Mouse (Mus musculus): ENCODE results near the gene Adcy9. TPM values are rescaled to one million over a fixed set of nuclear protein-coding genes. Genes with fewer than 3 reads are reported as not detected.
A peak's percentile ranks its signal among the peaks of the same experiment; 100 is the strongest.

The Adcy9 gene
- polyA plus RNA-seq, 1 experiment from 2014 or later: 2.7 TPM

GRCm38 (mm10) chr16:4327081-4327480 lies 93.2 kb downstream of the Adcy9 start:
- H3K9me3 ChIP-seq: no peaks in the 10 kb centered on the region
- no peak overlapping the region for H3K27ac ChIP-seq (replicated peaks)
- ATAC-seq (ENCODE audit: low FRiP score, low read depth): no peak
- no peak overlapping the region for H3K4me2 ChIP-seq (replicated peaks)
- H3K4me3 ChIP-seq: no peak overlapping the region
- H3K4me1 ChIP-seq: no peaks in the 10 kb centered on the region; the same call in 1 of the 2 replicates
- H3K36me3 ChIP-seq: no peaks in the 10 kb centered on the region
- no peaks in the 10 kb centered on the region for H3K27me3 ChIP-seq
- no peak overlapping the region for H3K9ac ChIP-seq (replicated peaks)

GRCm38 (mm10) chr16:4325801-4326200 lies 94.5 kb downstream of the Adcy9 start:
- no peaks in the 10 kb centered on the region for H3K36me3 ChIP-seq
- no peak overlapping the region for H3K4me2 ChIP-seq (replicated peaks)
- no peak overlapping the region for H3K4me3 ChIP-seq
- H3K27me3 ChIP-seq: no peaks in the 10 kb centered on the region
- H3K9ac ChIP-seq (replicated peaks): no peak overlapping the region
- no peaks in the 10 kb centered on the region; the same call in 1 of the 2 replicates for H3K4me1 ChIP-seq
- 84% methylated on average over 2 of the region's 2 CpGs for WGBS
- H3K27ac ChIP-seq (replicated peaks): no peak overlapping the region
- ATAC-seq (ENCODE audit: low FRiP score, low read depth): no peak
- H3K9me3 ChIP-seq: no peaks in the 10 kb centered on the region

- no peaks in the 10 kb centered on the region; the same call in 1 of the 2 replicates for H3K4me1 ChIP-seq
- no peak for ATAC-seq (ENCODE audit: low FRiP score, low read depth)
Observed at GRCm38 (mm10) chr16:4324967-4325366, 95.3 kb downstream of the Adcy9 start.

GRCm38 (mm10) chr16:4320856-4321255 lies 99.4 kb downstream of the Adcy9 start:
- Histone ChIP-seq H3K36me3 (no peaks in the 10 kb centered on the region), H3K4me3 (no peak overlapping the region), H3K9me3 (no peaks in the 10 kb centered on the region), H3K4me1 (no peaks in the 10 kb centered on the region), H3K27me3 (no peaks in the 10 kb centered on the region), H3K4me2 (replicated peaks) (no peak overlapping the region), H3K27ac (replicated peaks) (no peak overlapping the region), H3K9ac (replicated peaks) (no peak overlapping the region)
- WGBS: 75% methylated on average over 3 of the region's 3 CpGs
- ATAC-seq (ENCODE audit: low FRiP score, low read depth): no peak

More at GRCm38 (mm10) chr16:4324967-4325366, 95.3 kb downstream of the Adcy9 start:
- no peak overlapping the region for H3K9ac ChIP-seq (replicated peaks)
- no peaks in the 10 kb centered on the region for H3K36me3 ChIP-seq
- H3K4me3 ChIP-seq: no peak overlapping the region
- H3K4me2 ChIP-seq (replicated peaks): no peak overlapping the region
- no peak overlapping the region for H3K27ac ChIP-seq (replicated peaks)
- no peaks in the 10 kb centered on the region for H3K9me3 ChIP-seq
- H3K27me3 ChIP-seq: no peaks in the 10 kb centered on the region

- Histone ChIP-seq H3K4me3 (no peak overlapping the region), H3K36me3 (no peaks in the 10 kb centered on the region), H3K9ac (replicated peaks) (no peak overlapping the region), H3K9me3 (no peaks in the 10 kb centered on the region), H3K4me1 (no peaks in the 10 kb centered on the region), H3K27me3 (no peaks in the 10 kb centered on the region), H3K4me2 (replicated peaks) (no peak overlapping the region), H3K27ac (replicated peaks) (no peak overlapping the region)
- WGBS: 71% methylated on average over 6 of the region's 6 CpGs
- ATAC-seq (ENCODE audit: low FRiP score, low read depth): no peak
Observed at GRCm38 (mm10) chr16:4318001-4318526, 102.2 kb downstream of the Adcy9 start.

- no peaks in the 10 kb centered on the region for H3K36me3 ChIP-seq
- H3K9ac ChIP-seq (replicated peaks): no peak overlapping the region
- H3K9me3 ChIP-seq: no peaks in the 10 kb centered on the region
- 37% methylated on average over 3 of the region's 3 CpGs for WGBS
- H3K4me3 ChIP-seq: no peak overlapping the region
- peak; percentile 47; the same call in 1 of the 2 replicates for ATAC-seq (ENCODE audit: low FRiP score, low read depth)
- H3K4me2 ChIP-seq (replicated peaks): no peak overlapping the region
- no peaks in the 10 kb centered on the region for H3K27me3 ChIP-seq
- H3K4me1 ChIP-seq: no peaks in the 10 kb centered on the region
- no peak overlapping the region for H3K27ac ChIP-seq (replicated peaks)
Observed at GRCm38 (mm10) chr16:4316094-4316474, 104.2 kb downstream of the Adcy9 start.

- peak; percentile 9; the same call in 1 of the 2 replicates for ATAC-seq (ENCODE audit: low FRiP score, low read depth)
- no peak overlapping the region for H3K27ac ChIP-seq (replicated peaks)
- no peaks in the 10 kb centered on the region for H3K27me3 ChIP-seq
- WGBS: 80% methylated on average over 2 of the region's 2 CpGs
- no peaks in the 10 kb centered on the region for H3K4me1 ChIP-seq
- H3K4me2 ChIP-seq (replicated peaks): no peak overlapping the region
- no peak overlapping the region for H3K9ac ChIP-seq (replicated peaks)
- H3K36me3 ChIP-seq: no peaks in the 10 kb centered on the region
- no peak overlapping the region for H3K4me3 ChIP-seq
- no peaks in the 10 kb centered on the region for H3K9me3 ChIP-seq
Observed at GRCm38 (mm10) chr16:4315352-4316093, 104.8 kb downstream of the Adcy9 start.

GRCm38 (mm10) chr16:4314891-4315290 lies 105.4 kb downstream of the Adcy9 start:
- H3K4me2 ChIP-seq (replicated peaks): no peak overlapping the region
- no peaks in the 10 kb centered on the region for H3K9me3 ChIP-seq
- no peak for ATAC-seq (ENCODE audit: low FRiP score, low read depth)
- no peaks in the 10 kb centered on the region for H3K36me3 ChIP-seq
- H3K9ac ChIP-seq (replicated peaks): no peak overlapping the region
- H3K27ac ChIP-seq (replicated peaks): no peak overlapping the region
- H3K27me3 ChIP-seq: no peaks in the 10 kb centered on the region
- no peak overlapping the region for H3K4me3 ChIP-seq
- 86% methylated on average over 4 of the region's 4 CpGs for WGBS
- no peaks in the 10 kb centered on the region for H3K4me1 ChIP-seq

GRCm38 (mm10) chr16:4312018-4312417 lies 108.3 kb downstream of the Adcy9 start:
- ATAC-seq (ENCODE audit: low FRiP score, low read depth): no peak
- no peak overlapping the region for H3K9ac ChIP-seq (replicated peaks)
- H3K36me3 ChIP-seq: no peaks in the 10 kb centered on the region
- no peaks in the 10 kb centered on the region for H3K27me3 ChIP-seq
- 60% methylated on average over 2 of the region's 2 CpGs for WGBS
- H3K4me1 ChIP-seq: no peaks in the 10 kb centered on the region
- H3K4me3 ChIP-seq: no peak overlapping the region
- H3K9me3 ChIP-seq: no peaks in the 10 kb centered on the region
- H3K4me2 ChIP-seq (replicated peaks): no peak overlapping the region
- H3K27ac ChIP-seq (replicated peaks): no peak overlapping the region

GRCm38 (mm10) chr16:4311608-4312007 lies 108.7 kb downstream of the Adcy9 start:
- no peak overlapping the region for H3K27ac ChIP-seq (replicated peaks)
- no peak overlapping the region for H3K4me2 ChIP-seq (replicated peaks)
- no peak overlapping the region for H3K9ac ChIP-seq (replicated peaks)
- H3K27me3 ChIP-seq: no peaks in the 10 kb centered on the region
- 37% methylated on average over 2 of the region's 2 CpGs for WGBS
- H3K9me3 ChIP-seq: no peaks in the 10 kb centered on the region
- H3K36me3 ChIP-seq: no peaks in the 10 kb centered on the region
- no peaks in the 10 kb centered on the region for H3K4me1 ChIP-seq
- H3K4me3 ChIP-seq: no peak overlapping the region
- ATAC-seq (ENCODE audit: low FRiP score, low read depth): no peak

- Histone ChIP-seq H3K9ac (replicated peaks) (no peak overlapping the region), H3K27me3 (no peaks in the 10 kb centered on the region), H3K27ac (replicated peaks) (no peak overlapping the region), H3K36me3 (no peaks in the 10 kb centered on the region), H3K4me3 (no peak overlapping the region), H3K9me3 (no peaks in the 10 kb centered on the region), H3K4me2 (replicated peaks) (no peak overlapping the region), H3K4me1 (no peaks in the 10 kb centered on the region)
- WGBS: 86% methylated on average over 4 of the region's 4 CpGs
- no peak for ATAC-seq (ENCODE audit: low FRiP score, low read depth)
Observed at GRCm38 (mm10) chr16:4307795-4308194, 112.5 kb downstream of the Adcy9 start.

GRCm38 (mm10) chr16:4304176-4304922 lies 115.9 kb downstream of the Adcy9 start:
- ATAC-seq (ENCODE audit: low FRiP score, low read depth): no peak
- Histone ChIP-seq H3K4me2 (replicated peaks) (no peak overlapping the region), H3K27ac (replicated peaks) (no peak overlapping the region), H3K27me3 (no peaks in the 10 kb centered on the region), H3K9ac (replicated peaks) (no peak overlapping the region), H3K4me3 (no peak overlapping the region), H3K4me1 (no peaks in the 10 kb centered on the region), H3K36me3 (no peaks in the 10 kb centered on the region), H3K9me3 (no peaks in the 10 kb centered on the region)
- 70% methylated on average over 12 of the region's 12 CpGs for WGBS
